Mouse (Mus musculus) spleen, adult 18-20 months (tissue): ENCODE data around the gene Wipi1.

ENCODE experiments used
- DNase-seq, 2 experiments: peaks; one replicate each; pipeline ENCODE4 v3.0.0; 2022; ENCODE audit warnings: mixed read lengths in 2 of 2

The Wipi1 gene

DNA sequence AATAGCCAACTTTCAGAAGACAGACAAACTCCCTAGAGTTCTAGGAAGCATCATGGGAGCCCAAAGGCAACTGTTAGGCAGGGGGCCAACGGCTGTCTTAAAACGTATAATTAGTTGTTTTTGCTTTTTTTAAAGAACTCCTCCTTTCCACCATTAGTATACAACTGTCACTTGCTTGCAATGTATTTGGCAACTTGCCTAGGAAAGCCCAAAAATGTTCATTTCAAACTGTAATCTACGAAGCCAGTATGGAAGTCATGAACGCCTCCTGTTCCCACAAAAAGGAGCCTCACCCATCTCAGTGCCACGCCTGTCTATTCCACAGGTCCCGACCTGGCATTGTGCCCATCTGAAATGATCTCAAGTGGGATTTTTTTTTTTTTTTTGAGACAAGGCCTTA lies 35.9 kb downstream of the Wipi1 start:
- no peak for DNase-seq

DNA sequence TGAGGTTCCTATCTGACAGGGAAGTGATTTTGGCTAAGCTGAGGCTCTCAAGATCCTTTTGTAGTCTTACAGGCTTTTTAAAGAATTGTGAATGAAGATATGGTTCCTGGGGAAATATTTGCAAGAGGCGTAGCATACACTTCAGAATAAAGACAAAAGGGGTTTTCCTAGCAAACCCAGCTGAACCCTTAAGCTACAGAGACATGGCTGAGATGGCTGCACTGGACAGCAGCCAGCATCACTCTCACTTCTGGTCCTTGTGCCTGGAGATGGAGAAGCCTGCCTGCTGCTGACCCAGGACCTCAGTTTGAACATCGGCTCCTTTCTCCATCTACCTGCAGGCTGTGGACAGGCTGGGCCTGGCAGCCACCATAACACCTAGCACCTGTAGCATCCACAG lies 37.2 kb downstream of the Wipi1 start:
- DNase-seq = no peak

DNA sequence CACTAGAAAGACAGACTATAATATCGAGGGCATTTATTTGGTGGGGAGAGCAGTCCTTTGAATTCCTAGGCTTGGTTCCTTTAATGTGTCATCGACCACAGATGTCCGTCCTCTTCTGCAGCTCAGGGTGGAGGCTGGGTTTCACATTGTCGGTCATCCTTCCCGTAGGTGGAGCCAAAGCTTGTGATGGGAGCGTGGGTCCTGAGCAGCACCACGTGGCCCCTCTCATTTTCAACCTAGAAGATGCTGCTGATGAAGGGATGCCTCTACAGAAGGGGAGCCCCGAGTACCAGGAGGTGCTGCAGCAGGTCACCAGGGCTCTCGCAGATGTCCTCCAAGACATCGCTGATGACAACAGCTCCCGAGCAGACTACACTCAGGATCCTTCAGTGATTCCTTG lies 39.7 kb downstream of the Wipi1 start:
- no peak for DNase-seq

DNA sequence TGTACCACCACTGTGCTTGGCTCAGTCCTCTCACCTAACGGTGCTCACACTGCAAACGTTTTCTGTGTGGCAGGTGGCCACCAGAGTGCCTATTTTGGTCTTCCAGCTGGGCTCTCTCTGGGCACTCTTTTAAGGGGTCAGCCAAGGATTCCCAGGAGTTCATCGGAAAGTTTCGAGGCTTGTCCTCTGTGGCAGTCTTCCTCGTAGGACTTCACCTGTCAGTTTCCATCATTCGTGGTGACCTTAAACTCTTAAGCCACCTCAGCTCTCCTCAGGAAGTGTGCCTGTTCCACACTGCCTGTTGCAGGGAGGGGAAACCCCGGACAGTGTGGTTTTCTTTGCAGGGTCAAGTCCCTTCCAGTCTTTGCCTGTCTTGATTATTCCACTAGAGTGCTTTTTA lies 42.0 kb downstream of the Wipi1 start:
- no peak for DNase-seq

DNA sequence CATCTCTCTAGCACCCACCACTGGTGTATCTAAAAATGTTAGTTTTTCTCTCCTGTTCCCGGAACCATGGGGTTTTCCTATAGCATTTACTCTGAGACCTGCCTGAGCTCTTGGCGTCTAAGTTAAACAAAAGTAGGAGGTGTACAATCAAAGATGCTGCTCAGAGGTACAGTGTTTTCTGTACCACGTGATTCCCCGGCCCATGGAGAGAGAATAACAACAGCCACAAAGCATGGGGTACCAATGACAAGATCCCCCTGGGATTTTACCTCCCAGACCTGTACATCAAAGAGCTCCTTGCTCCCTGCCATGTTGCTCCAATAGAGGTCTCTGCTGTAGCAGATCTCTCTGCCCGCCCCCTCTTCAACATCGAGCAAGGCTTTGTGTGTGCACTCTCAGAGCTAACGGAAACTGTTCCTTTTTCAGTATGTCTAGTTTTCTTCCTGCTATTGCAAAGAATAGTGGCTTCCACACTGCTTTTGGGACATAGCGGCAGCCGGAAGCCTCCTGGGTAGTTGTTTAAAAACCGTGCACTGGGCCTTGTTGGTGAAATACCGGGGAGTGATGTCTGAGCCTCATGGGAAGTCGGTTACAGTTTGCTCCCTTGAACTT lies 42.7 kb downstream of the Wipi1 start:
- DNase-seq = no peak

DNA sequence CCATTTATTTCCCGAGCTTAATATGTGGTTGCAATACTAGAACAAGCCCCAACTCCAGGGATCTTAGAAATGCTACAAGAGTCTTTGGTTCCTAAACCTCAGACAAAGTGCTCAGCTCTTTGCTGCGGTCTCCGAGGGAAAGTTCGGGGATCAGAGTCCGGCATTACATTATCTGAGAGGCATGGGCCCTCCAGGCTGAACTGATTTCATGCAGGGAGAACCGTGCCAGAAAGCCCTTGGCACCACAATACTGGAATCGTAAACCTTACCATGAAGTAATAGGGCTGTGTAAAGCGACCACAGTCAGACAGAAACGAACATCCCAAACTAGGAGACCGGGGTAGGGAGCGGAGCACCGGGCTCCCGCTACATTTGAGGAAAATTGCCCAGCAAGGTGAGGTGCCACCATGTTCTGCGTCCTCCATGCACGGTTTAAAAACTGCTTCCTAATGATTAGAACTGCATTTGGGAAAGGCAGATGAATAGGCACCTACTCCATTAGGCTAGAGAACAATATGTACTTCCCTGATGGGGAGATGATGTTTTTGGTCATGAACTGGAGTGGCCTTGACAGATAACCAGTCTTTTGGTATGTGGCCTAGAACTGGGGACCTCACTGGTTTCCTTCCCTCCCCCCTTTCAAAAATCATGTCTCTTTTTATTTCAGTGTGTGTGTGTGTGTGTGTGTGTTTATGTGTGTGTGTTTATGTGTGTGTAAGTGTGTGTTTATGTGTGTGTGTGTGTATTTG lies 47.1 kb downstream of the Wipi1 start:
- no peak for DNase-seq

DNA sequence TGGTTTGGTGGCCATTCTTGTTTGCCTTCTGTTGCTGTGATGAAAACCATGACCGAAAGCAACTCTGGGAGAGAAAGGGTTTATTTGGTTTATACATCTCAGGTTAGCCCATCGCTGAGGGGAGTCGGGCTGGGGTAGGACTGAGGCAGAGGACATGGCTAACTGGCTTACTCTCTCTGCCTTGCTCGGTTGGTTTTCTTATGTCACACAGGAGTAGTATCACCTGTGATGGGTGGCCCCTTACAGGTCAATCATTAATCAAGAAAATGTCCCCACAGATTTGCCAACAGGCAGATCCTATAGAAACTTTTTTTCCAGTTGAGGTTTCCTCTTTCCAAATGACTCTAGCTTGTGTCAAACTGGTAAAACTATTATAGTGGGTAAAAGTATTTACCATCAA lies 48.1 kb downstream of the Wipi1 start:
- no peak for DNase-seq

DNA sequence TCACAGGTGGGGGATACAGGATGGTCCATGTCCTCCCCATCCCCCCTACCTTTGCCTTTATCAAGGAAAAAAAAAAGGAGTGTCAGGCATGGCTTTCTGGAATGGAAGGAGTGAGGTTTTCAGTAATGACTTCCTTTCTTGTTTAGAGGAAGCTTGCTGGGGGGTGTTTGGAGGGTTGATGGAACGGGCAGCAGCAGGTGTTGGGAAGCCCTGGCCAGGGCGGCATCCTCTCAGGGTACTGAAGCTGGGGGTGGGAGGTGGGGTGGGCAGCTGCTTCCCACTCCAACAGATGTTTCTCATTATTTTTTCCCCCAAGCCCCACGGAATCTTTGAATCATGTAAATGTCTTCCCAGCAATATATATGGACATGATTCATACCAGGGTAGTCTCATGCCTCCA lies 50.3 kb downstream of the Wipi1 start:
- DNase-seq = no peak

DNA sequence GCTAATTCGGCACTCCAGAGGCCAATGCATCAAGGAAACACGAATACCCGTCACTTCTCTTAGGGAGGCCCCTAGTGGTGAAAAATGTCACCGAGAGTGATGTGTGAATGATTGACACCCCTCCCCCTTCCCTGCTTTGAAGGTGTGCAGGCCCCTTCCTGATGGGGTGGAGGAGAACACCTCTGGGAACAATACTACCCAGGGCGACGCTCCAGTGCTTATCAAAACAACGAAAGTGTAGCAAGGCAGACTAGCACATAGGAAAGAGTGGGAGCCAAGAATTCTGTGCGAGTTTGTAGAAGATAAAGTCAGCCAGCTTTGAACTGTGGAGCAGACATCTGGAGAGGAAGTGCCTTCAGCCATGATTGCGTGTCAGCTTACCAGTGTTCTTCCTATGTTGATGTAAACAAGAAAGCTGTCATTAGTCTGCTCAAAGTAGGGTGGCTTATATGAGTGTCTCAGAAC lies 50.9 kb downstream of the Wipi1 start:
- peak; percentile 10 to 55 for DNase-seq

DNA sequence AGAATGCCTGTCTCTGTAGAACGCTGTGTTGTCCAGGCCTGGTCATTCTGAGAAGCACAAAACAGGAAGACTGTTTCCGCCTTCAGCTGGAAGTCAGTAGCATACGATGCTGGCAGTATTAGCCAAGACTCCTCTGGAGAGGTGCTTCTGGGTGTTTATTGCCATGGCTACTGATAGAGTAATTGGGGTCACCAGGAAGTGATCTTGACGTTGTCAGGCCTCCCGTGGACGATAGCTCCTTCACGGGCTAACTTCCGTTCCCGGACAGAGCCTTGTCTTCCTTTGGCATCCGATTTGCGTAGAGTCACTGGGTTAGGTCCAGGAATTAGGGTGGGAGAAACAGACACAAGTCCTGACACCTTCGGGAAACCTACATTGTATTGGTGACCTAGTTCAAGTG lies 52.5 kb downstream of the Wipi1 start:
- DNase-seq = no peak

DNA sequence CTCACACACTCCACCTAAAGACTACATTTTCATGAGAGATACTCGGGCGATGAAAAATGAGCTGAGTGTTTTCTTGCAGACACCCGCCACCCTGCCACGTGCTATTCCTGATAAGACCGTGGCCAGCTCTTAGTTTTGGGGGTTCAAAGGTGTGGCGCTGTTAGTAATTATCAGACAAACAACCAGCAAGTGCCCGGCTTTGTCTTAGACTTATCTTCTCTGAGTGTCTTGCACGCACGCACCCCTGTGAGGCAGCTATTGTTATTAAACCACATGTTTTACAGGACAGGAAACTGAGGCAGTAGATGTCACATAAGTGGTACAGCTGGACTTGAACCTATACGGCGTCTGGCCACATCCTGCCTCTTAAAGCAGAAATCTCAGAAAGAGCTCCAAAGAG lies 54.3 kb downstream of the Wipi1 start:
- no peak for DNase-seq

DNA sequence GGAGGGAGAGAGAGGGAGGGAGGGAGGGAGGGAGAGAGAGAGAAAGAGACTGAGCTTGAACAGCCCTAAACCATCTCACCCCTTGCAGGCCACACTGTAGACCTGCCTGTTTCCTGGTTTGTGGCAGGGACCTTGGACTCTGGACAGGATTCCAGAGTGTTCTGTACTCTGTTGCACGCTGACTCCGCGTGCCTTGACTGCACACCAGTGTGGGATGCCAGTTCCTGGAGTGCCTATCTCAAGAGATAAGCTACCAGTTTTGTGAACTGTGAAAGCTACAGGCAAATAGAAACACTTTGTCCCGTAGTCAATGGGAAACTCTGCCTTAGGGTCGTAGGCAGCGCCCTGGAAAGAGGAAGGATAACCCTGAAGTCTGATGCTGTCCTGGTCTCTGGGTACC lies 55.6 kb downstream of the Wipi1 start:
- DNase-seq = no peak

DNA sequence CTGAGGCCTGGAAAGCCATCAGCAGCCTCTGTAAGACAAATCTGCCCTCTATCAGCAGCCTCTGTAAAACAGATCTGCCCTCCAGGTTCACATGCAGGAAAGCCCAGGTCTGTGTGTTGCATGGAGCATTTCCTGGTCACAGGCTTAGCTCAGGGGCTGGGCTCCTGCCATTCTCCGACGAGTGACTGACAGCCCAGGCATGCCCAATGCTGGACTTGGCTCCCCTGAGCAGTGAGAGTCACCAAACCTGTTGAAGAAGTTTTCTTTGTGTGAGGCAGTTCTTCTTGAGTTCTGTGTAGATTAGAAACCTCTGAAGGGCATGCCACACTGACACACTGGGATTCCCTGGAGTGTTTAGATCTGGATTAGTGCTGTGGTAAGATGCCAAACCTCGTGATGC lies 57.3 kb downstream of the Wipi1 start:
- DNase-seq = no peak

DNA sequence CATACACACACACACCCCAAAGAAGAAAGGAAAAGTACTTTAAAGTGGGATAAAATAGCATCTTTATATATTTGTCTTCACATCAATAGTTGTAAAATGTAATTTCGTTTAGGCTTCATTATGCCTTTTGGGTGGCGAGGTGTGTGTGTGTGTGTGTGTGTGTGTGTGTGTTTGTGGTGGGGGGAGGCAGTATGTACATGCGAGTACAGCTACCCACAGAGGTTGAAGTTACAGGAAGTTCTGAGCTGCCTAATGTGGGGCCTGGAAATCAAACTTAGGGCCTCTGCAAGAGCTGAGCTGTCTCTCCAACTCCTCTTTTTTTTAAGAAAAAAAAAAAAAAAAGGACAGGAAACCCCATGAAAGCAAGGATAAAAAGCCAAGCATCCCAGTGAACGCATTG lies 57.8 kb downstream of the Wipi1 start:
- DNase-seq = no peak

DNA sequence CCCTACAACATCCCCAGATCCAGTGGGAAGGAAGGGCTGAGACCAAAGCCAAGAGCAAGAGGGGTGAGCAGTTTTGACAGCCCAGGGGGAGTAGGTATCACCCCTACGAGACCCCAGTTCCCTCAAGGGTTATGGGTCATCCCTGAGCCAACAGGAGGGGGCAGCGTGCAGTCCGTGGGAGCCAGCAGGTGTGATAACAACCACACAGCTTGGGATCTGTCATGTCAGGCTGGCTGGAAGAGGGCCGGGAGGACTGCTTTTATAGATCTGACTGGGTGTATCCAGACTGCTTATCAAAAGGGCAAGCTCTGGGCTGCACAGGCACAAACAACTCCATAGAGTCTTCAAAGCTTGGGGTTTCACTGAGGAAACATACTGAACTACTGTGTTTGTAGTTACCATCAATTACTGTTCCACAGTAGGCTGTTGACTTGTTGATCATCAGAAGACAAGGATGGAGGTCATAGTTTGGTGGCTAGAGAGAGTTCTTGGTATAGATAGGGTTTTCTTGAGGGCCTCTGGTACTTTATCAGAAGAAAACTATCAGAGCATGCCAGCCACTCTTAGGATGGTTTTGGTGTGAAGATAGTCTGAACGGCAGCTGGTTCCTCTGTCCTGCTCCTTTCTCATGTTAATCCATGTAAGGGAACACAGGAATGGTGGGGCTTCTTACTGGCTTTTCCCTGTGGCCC lies 62.0 kb downstream of the Wipi1 start:
- DNase-seq = no peak

DNA sequence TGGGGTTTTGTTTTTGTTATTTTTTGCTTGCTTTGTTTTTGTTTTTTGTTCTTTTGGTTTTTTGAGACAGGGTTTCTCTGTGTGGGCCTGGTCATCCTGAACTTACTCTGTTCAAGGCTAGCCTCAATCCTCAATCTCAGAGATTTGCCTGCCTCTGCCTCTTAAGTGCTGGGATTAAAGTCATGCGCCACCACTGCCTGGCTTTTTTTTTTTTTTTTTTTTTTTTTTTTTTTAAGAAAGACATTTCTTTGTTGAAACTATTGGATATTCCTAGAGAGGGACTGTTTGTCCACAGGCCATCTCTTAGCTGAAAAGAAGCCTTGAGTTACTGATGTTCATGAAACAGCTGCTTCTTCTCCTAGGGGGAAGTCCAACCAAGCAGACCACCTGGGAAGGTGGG lies 64.1 kb downstream of the Wipi1 start:
- no peak for DNase-seq

DNA sequence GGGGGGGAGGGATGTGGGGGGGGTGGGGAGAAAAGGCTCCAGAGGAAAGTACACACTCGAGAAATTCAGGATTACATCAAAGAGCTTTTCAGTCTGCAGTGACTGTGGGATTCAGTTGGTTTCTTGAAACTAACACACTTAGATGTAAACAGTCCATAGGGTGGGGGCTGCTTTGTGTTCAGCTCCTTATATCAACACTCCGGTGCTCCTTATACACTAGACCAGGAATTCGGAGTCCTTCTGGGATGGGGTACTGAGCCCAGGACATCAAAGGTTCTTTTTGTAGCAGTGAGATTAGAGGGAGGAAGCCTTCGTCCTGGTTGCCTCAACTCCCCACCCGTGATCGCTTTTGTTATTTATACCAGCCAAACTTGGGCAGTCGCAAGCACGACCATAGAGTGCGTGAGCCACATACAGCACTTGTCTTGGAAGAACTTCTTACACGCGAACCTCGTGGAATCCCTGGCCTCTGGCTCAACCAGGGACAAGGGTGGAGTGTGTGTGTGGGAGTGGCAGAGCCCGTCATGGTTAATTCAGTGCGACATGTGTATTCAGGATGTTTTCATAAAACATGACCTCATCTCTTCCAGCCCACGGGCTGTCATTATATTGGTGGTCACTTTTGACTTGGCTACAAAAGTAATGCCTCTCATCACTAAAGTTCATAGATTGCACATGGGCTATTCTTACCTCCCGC lies 65.3 kb downstream of the Wipi1 start:
- no peak for DNase-seq

DNA sequence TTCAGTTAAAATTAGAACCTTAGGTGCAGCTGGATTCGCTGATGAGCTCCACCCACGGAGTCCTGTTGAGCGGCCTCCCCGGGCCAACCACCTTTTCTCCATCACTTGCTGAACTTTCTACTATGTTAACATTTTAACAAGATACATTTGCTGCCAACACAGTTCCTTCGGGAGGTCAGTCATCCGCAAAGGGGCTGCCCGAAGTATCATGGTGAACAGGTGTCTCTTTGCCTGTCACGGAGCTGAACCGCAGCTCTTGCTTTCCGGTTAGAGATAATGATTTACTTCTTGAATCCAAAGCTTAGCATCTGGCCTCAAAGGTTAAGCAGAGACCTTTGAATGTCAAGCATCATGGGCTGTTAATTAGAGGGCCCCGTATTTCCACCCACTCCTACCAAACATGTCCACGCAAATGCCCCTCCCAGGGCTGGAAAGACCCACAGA lies 66.0 kb downstream of the Wipi1 start:
- DNase-seq = no peak

DNA sequence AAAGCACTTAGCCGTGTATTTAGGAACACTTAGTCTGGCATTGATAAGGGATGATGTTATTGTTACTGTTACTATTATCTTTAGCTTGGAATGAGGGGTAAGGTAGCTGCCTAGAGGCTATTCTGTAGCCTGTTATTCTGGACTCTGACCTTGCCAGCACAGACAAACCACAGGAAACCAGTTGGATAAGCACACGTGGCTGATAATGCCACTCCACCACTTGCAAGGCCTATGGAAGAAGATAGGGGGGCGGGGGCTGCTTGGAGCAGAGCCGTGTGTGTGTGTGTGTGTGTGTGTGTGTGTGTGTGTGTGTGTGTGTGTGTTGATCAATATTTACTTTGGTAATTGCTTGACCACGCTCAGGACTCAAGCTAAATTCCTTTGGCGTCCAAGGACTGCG lies 66.5 kb downstream of the Wipi1 start:
- no peak for DNase-seq

DNA sequence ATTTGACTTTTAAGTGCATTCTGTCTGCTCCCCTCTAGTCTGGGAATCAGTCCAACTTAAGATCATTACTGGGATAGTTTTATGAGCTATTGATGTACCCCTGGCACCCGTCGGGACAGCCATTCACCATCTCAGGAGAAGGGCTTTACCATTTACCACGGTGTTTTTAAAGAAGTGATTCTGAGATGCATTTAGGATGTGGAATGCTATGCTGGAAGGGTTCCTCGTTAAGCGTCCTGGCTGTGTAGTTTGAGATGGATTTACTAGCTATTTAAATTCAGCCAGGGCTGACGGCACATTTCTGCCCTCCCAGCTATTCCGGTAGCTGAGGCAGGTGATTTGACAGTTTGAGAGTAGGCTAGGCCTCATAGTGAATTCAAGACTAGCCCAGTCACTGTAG lies 67.3 kb downstream of the Wipi1 start:
- DNase-seq = no peak

DNA sequence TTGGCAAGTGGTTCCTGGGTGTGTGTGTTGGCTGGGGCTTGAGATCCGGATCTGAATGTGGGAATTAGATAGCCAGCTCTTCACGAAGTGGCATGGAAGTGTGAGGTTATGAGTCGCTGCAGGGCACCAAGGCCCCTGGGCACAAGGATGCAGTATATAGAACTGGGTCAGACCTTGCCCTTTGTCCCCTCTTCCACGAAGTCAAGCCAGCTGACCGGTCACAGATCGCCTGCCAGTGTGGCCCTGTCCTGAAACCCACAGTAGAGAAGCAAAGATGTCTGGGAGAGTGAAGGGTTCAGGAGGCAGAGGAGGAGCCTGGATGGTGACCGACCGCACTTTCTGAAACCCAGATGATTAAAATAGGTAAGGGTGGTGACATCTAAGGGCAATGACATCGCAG lies 68.3 kb downstream of the Wipi1 start:
- no peak for DNase-seq

DNA sequence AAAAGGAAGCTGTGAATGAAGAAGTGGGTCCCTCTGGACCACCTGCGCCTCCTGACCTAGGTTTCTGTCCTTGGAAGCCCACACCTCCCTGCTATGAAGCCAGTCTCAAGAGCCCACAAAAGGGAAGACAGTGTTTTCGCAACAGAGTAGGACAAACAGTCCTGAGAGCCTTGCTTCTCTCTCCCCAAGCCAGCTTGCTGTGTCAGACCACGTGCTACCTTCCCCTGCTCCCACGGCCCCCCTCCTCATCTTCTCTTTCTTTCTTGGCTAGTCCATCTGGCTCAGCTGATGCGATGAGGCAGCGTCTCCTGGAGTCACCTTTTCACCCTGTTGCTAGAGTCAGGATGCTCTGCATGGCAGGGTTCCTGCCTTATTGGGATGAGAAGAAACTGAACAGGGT lies 72.5 kb downstream of the Wipi1 start:
- DNase-seq = no peak

DNA sequence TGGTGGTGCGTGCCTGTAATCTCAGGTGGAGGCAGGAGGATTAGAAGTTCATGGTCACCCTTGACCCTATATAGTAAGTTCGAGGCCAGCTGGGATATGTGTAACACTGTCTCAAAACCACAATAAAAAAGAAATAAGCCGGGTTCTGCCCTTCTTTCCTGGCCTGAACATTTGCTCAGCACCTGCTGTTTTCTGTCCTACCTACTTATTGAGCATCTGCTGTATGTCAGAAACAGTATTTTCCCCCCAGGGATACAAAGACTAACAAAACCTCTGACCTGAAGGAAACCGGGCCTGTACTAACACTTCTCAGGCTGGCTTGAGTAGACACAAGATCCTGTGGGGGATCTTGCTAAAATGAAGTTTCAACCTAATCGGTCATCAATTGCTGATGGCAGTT lies 74.8 kb downstream of the Wipi1 start:
- DNase-seq = no peak

DNA sequence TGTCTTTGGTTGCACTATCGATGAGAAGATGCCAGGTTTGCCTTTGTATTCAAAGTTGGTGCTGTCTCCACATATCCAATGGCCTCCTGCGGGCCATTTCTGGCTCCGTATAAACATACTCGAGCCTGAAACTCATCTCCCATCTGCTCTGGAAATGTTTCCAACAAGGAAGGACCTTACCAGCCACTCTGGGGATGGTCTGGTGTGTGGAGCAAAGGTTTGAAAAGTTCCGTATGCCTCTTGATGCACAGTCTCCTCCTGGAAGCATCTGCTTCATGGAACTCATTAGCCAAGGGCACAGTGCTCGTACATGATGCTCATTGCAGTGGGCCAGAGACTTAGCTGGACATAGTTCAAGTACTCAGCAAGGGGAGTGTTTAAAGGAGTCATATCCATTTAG lies 75.8 kb downstream of the Wipi1 start:
- no peak for DNase-seq
